Mouse (Mus musculus) bone marrow macrophage, adult 2 months (primary cell): ENCODE measurements around the gene Slc2a10.

Experiments
- CTCF ChIP-seq: IDR thresholded peaks from 2 replicates; pipeline ENCODE4 v1.5.1; 2012; ENCODE audit warnings: low read depth, mild to moderate bottlenecking, low read length, moderate library complexity
- POLR2A ChIP-seq: IDR thresholded peaks from 2 replicates; pipeline ENCODE4 v1.6.1; 2012; ENCODE audit warnings: mild to moderate bottlenecking, low read depth, low read length, borderline replicate concordance

GRCm38 (mm10) chr2:165529106-165529505 lies 25.5 kb downstream of the Slc2a10 start:
- no peak for TF ChIP-seq POLR2A
- peak; percentile 96 for TF ChIP-seq CTCF
